Mouse (Mus musculus) lung, embryonic 14.5 days (tissue): ENCODE measurements around the gene Wwox. TPM values are rescaled to one million over a fixed set of nuclear protein-coding genes. Genes with fewer than 3 reads are reported as not detected.

Experiments
- ATAC-seq: fragments of 200-750 bp; cut with Nextera tagmentation; 2 replicates; pipeline ENCODE4 v1.8.0; 2017; ENCODE audit warnings: mild to moderate bottlenecking, moderate TSS enrichment, moderate library complexity; ENCODE audit not compliant: insufficient read depth
- DNase-seq: peaks from one replicate; pipeline ENCODE4 v3.0.0-alpha.2; 2015
- H3K27ac ChIP-seq: fragments of 300-500 bp; sonication (generic); 2 replicates; pipeline ENCODE4 v1.5.1; 2014; ENCODE audit warnings: low read depth, mild to moderate bottlenecking, moderate library complexity
- H3K27me3 ChIP-seq: fragments of 300-500 bp; sonication (generic); 2 replicates; pipeline ENCODE4 v1.6.1; 2014; ENCODE audit warnings: low read length, control low read depth; ENCODE audit not compliant: insufficient read depth
- H3K36me3 ChIP-seq: fragments of 300-500 bp; sonication (generic); 2 replicates; pipeline ENCODE4 v1.6.1; 2014; ENCODE audit warnings: control low read depth; ENCODE audit not compliant: insufficient read depth
- H3K4me1 ChIP-seq: fragments of 300-500 bp; sonication (generic); 2 replicates; pipeline ENCODE4 v1.6.1; 2014; ENCODE audit warnings: antibody characterized with exemption, control low read depth; ENCODE audit not compliant: insufficient read depth
- H3K4me2 ChIP-seq: fragments of 300-500 bp; sonication (generic); 2 replicates; pipeline ENCODE4 v1.6.1; 2014; ENCODE audit warnings: mild to moderate bottlenecking
- H3K4me3 ChIP-seq: fragments of 300-500 bp; sonication (generic); 2 replicates; pipeline ENCODE4 v1.5.1; 2014; ENCODE audit warnings: low read depth, low read length
- H3K9ac ChIP-seq: fragments of 300-500 bp; sonication (generic); 2 replicates; pipeline ENCODE4 v1.6.1; 2014
- H3K9me3 ChIP-seq: fragments of 300-500 bp; sonication (generic); 2 replicates; pipeline ENCODE4 v1.6.1; 2016; ENCODE audit warnings: low read depth, low read length, control low read depth
- CTCF ChIP-seq: IDR thresholded peaks from 2 replicates; pipeline ENCODE4 v1.5.1; 2016; ENCODE audit warnings: antibody characterized with exemption, low read depth
- WGBS: fragments of 180-500 bp; shearing (Covaris S2); extraction: QIAGEN DNeasy Blood & Tissue Kit; methylation state at CpG from one replicate; pipeline ENCODE4 v1.1.7; 2014; 5-methylcytosine and 5-hydroxymethylcytosine counted together
- polyA plus RNA-seq: library from polyadenylated mRNA; unstranded; fragments of >200 nt; fragmentation: Nextera tagmentation; extraction: Ambion mirVana; gene quantifications from 2 replicates; pipeline ENCODE4 v1.2.1, GENCODE M21; 2014

Wwox gene
- polyA plus RNA-seq, 1 experiment from 2014 or later = 16.1 TPM

- H3K27ac ChIP-seq = no peak overlapping the region
- H3K4me1 ChIP-seq = no peaks in the 10 kb centered on the region
- 79% methylated on average over 8 of the region's 8 CpGs for WGBS
- no peak overlapping the region for H3K9ac ChIP-seq
- no peak overlapping the region for H3K4me2 ChIP-seq
- H3K27me3 ChIP-seq = no peaks in the 10 kb centered on the region
- H3K4me3 ChIP-seq = no peak overlapping the region
- no peaks in the 10 kb centered on the region for H3K36me3 ChIP-seq
- ATAC-seq (no peak), DNase-seq (no peak)
- TF ChIP-seq CTCF = no peak
- H3K9me3 ChIP-seq = no peaks in the 10 kb centered on the region; the same call in 1 of the 2 replicates
These were observed 134.3 kb downstream of the Wwox start for GRCm38 (mm10) chr8:114573747-114574093.

GRCm38 (mm10) chr8:114579292-114579691 is 139.8 kb downstream of the Wwox start:
- H3K4me1 ChIP-seq = no peaks in the 10 kb centered on the region
- H3K27ac ChIP-seq = no peak overlapping the region
- no peaks in the 10 kb centered on the region; the same call in 1 of the 2 replicates for H3K9me3 ChIP-seq
- H3K27me3 ChIP-seq = no peaks in the 10 kb centered on the region
- H3K4me2 ChIP-seq = no peak overlapping the region
- WGBS = 88% methylated on average over 10 of the region's 10 CpGs
- H3K36me3 ChIP-seq = no peaks in the 10 kb centered on the region
- ATAC-seq (no peak), DNase-seq (no peak)
- H3K9ac ChIP-seq = no peak overlapping the region
- TF ChIP-seq CTCF = no peak
- H3K4me3 ChIP-seq = no peak overlapping the region

GRCm38 (mm10) chr8:114580684-114581083 is 141.2 kb downstream of the Wwox start:
- Histone ChIP-seq H3K4me1 (no peaks in the 10 kb centered on the region), H3K27me3 (no peaks in the 10 kb centered on the region), H3K4me3 (no peak overlapping the region), H3K27ac (no peak overlapping the region), H3K36me3 (no peaks in the 10 kb centered on the region), H3K4me2 (no peak overlapping the region), H3K9ac (no peak overlapping the region), H3K9me3 (no peaks in the 10 kb centered on the region)
- DNase-seq (no peak), ATAC-seq (no peak)
- no peak for TF ChIP-seq CTCF
- WGBS = 71% methylated on average over 1 of the region's 1 CpGs

GRCm38 (mm10) chr8:114590336-114590867 is 150.9 kb downstream of the Wwox start:
- no peaks in the 10 kb centered on the region for H3K4me1 ChIP-seq
- no peaks in the 10 kb centered on the region for H3K36me3 ChIP-seq
- no peak overlapping the region for H3K4me3 ChIP-seq
- no peak for ATAC-seq
- no peak overlapping the region for H3K4me2 ChIP-seq
- no peak for TF ChIP-seq CTCF
- no peak for DNase-seq
- 79% methylated on average over 12 of the region's 12 CpGs for WGBS
- H3K9me3 ChIP-seq = 0 out of 2 replicates have a peak, but pooled peaks cover under 1% of the 10 kb centered on the region
- no peak overlapping the region for H3K9ac ChIP-seq
- H3K27ac ChIP-seq = no peak overlapping the region
- no peaks in the 10 kb centered on the region for H3K27me3 ChIP-seq

GRCm38 (mm10) chr8:114591296-114592280 is 152.1 kb downstream of the Wwox start:
- no peaks in the 10 kb centered on the region for H3K36me3 ChIP-seq
- H3K9me3 ChIP-seq = peaks cover 6% of the 10 kb centered on the region; the same call in 1 of the 2 replicates
- DNase-seq (peak; percentile 75), ATAC-seq (peak; percentile 47)
- 50% methylated on average over 26 of the region's 26 CpGs for WGBS
- no peaks in the 10 kb centered on the region for H3K27me3 ChIP-seq
- no peak overlapping the region for H3K9ac ChIP-seq
- TF ChIP-seq CTCF = no peak
- no peaks in the 10 kb centered on the region for H3K4me1 ChIP-seq
- H3K4me2 ChIP-seq = no peak overlapping the region
- H3K27ac ChIP-seq = no peak overlapping the region
- no peak overlapping the region for H3K4me3 ChIP-seq

GRCm38 (mm10) chr8:114593424-114594157 is 154.1 kb downstream of the Wwox start:
- H3K9me3 ChIP-seq = peaks cover 6% of the 10 kb centered on the region; the same call in 1 of the 2 replicates
- ATAC-seq = no peak
- no peak overlapping the region for H3K27ac ChIP-seq
- H3K36me3 ChIP-seq = no peaks in the 10 kb centered on the region
- no peak for DNase-seq
- 72% methylated on average over 19 of the region's 19 CpGs for WGBS
- no peak overlapping the region for H3K9ac ChIP-seq
- H3K4me3 ChIP-seq = no peak overlapping the region
- no peak for TF ChIP-seq CTCF
- no peaks in the 10 kb centered on the region for H3K27me3 ChIP-seq
- H3K4me1 ChIP-seq = no peaks in the 10 kb centered on the region
- no peak overlapping the region for H3K4me2 ChIP-seq
